Mouse (Mus musculus): ENCODE measurements at regions not wholly inside any gene's neighbourhood (a gene's known extent, or its start where the extent isn't known, plus 50 kb on each side); places are given as distances from the start of the nearest gene placed in this dataset.

GRCm38 (mm10) chr3:21973681-21974080 is 102.8 kb upstream of the Tbl1xr1 start:
- DNase-seq: no peak

GRCm38 (mm10) chr3:21974766-21975165 is 101.7 kb upstream of the Tbl1xr1 start:
- no peak for DNase-seq

- no peak for DNase-seq
Observed at GRCm38 (mm10) chr3:21977775-21978174, 98.7 kb upstream of the Tbl1xr1 start.

GRCm38 (mm10) chr3:21982991-21983390 is 93.5 kb upstream of the Tbl1xr1 start:
- DNase-seq: no peak

GRCm38 (mm10) chr3:21983993-21984725 is 92.3 kb upstream of the Tbl1xr1 start:
- DNase-seq: no peak

- DNase-seq: no peak
Observed at GRCm38 (mm10) chr3:21984807-21985206, 91.6 kb upstream of the Tbl1xr1 start.

- no peak for DNase-seq
Observed at GRCm38 (mm10) chr3:21986164-21986892, 90.1 kb upstream of the Tbl1xr1 start.

GRCm38 (mm10) chr3:21986893-21987250 is 89.6 kb upstream of the Tbl1xr1 start:
- DNase-seq: no peak

GRCm38 (mm10) chr3:21987455-21988009 is 88.9 kb upstream of the Tbl1xr1 start:
- no peak for DNase-seq

- no peak for DNase-seq
Observed at GRCm38 (mm10) chr3:21988010-21988531, 88.4 kb upstream of the Tbl1xr1 start.

- no peak for DNase-seq
Observed at GRCm38 (mm10) chr3:21990526-21990925, 85.9 kb upstream of the Tbl1xr1 start.

GRCm38 (mm10) chr3:21991681-21992152 is 84.7 kb upstream of the Tbl1xr1 start:
- DNase-seq: no peak

GRCm38 (mm10) chr3:21992203-21992602 is 84.2 kb upstream of the Tbl1xr1 start:
- DNase-seq: no peak

- DNase-seq: no peak
Observed at GRCm38 (mm10) chr3:21993961-21994360, 82.5 kb upstream of the Tbl1xr1 start.

GRCm38 (mm10) chr3:21995566-21996391 is 80.7 kb upstream of the Tbl1xr1 start:
- DNase-seq: no peak

GRCm38 (mm10) chr3:21997387-21997786 is 79.1 kb upstream of the Tbl1xr1 start:
- DNase-seq: no peak

- no peak for DNase-seq
Observed at GRCm38 (mm10) chr3:22005456-22005855, 71.0 kb upstream of the Tbl1xr1 start.

- no peak for DNase-seq
Observed at GRCm38 (mm10) chr3:22006113-22006512, 70.3 kb upstream of the Tbl1xr1 start.

- no peak for DNase-seq
Observed at GRCm38 (mm10) chr3:22006651-22007050, 69.8 kb upstream of the Tbl1xr1 start.

GRCm38 (mm10) chr3:22007736-22008135 is 68.7 kb upstream of the Tbl1xr1 start:
- no peak for DNase-seq

- no peak for DNase-seq
Observed at GRCm38 (mm10) chr3:22008432-22008831, 68.0 kb upstream of the Tbl1xr1 start.

GRCm38 (mm10) chr3:22009898-22010699 is 66.4 kb upstream of the Tbl1xr1 start:
- no peak for DNase-seq

Data from cerebellum, adult 11 months (tissue).